Mouse (Mus musculus): ENCODE data around the gene Gm43518. TPM values are rescaled to one million over a fixed set of nuclear protein-coding genes. Genes with fewer than 3 reads are reported as not detected.
A peak's percentile ranks its signal among the peaks of the same experiment; 100 is the strongest.

Gene Gm43518
- polyA plus RNA-seq, 1 experiment from 2014 or later, result 1.7 TPM

- Histone ChIP-seq H3K36me3 (ENCODE audit: control insufficient read depth, insufficient read depth) (no peaks in the 10 kb centered on the region), H3K27me3 (ENCODE audit: control insufficient read depth, insufficient read depth, low read depth, low read length) (no peaks in the 10 kb centered on the region), H3K27ac (ENCODE audit: low read length) (no peak overlapping the region), H3K4me1 (ENCODE audit: control insufficient read depth, low read depth, low read length) (no peaks in the 10 kb centered on the region; the same call in 1 of the 2 replicates), H3K9me3 (replicated peaks; ENCODE audit: control insufficient read depth, low read length) (no peaks in the 10 kb centered on the region), H3K9ac (ENCODE audit: low read depth, low read length) (no peak overlapping the region), H3K4me2 (ENCODE audit: low read depth, low read length) (no peak overlapping the region), H3K4me3 (ENCODE audit: low read depth, low read length) (no peak overlapping the region)
- ATAC-seq (ENCODE audit: low read depth), result no peak
- 21% methylated on average over 6 of the region's 6 CpGs for WGBS (ENCODE audit: insufficient replicate concordance)
Observed at GRCm38 (mm10) chr5:123891669-123892068, 35.5 kb upstream of the Gm43518 start.

GRCm38 (mm10) chr5:123893520-123893919 lies 33.7 kb upstream of the Gm43518 start:
- H3K4me3 ChIP-seq (ENCODE audit: low read depth, low read length), result no peak overlapping the region
- no peak overlapping the region for H3K4me2 ChIP-seq (ENCODE audit: low read depth, low read length)
- no peaks in the 10 kb centered on the region for H3K36me3 ChIP-seq (ENCODE audit: control insufficient read depth, insufficient read depth)
- no peak overlapping the region for H3K9ac ChIP-seq (ENCODE audit: low read depth, low read length)
- H3K9me3 ChIP-seq (replicated peaks; ENCODE audit: control insufficient read depth, low read length), result no peaks in the 10 kb centered on the region
- 54% methylated on average over 5 of the region's 5 CpGs for WGBS (ENCODE audit: insufficient replicate concordance)
- no peak for ATAC-seq (ENCODE audit: low read depth)
- no peaks in the 10 kb centered on the region; the same call in 1 of the 2 replicates for H3K4me1 ChIP-seq (ENCODE audit: control insufficient read depth, low read depth, low read length)
- H3K27me3 ChIP-seq (ENCODE audit: control insufficient read depth, insufficient read depth, low read depth, low read length), result no peaks in the 10 kb centered on the region
- no peak overlapping the region for H3K27ac ChIP-seq (ENCODE audit: low read length)

- no peaks in the 10 kb centered on the region for H3K36me3 ChIP-seq (ENCODE audit: control insufficient read depth, insufficient read depth)
- no peaks in the 10 kb centered on the region; the same call in 1 of the 2 replicates for H3K4me1 ChIP-seq (ENCODE audit: control insufficient read depth, low read depth, low read length)
- no peaks in the 10 kb centered on the region for H3K27me3 ChIP-seq (ENCODE audit: control insufficient read depth, insufficient read depth, low read depth, low read length)
- no peak for ATAC-seq (ENCODE audit: low read depth)
- no peak overlapping the region for H3K4me3 ChIP-seq (ENCODE audit: low read depth, low read length)
- H3K27ac ChIP-seq (ENCODE audit: low read length), result no peak overlapping the region
- no peak overlapping the region for H3K4me2 ChIP-seq (ENCODE audit: low read depth, low read length)
- H3K9me3 ChIP-seq (replicated peaks; ENCODE audit: control insufficient read depth, low read length), result no peaks in the 10 kb centered on the region
- 65% methylated on average over 11 of the region's 11 CpGs for WGBS (ENCODE audit: insufficient replicate concordance)
- H3K9ac ChIP-seq (ENCODE audit: low read depth, low read length), result no peak overlapping the region
Observed at GRCm38 (mm10) chr5:123896395-123896794, 30.8 kb upstream of the Gm43518 start.

GRCm38 (mm10) chr5:123897352-123897751 lies 29.9 kb upstream of the Gm43518 start:
- H3K27me3 ChIP-seq (ENCODE audit: control insufficient read depth, insufficient read depth, low read depth, low read length), result no peaks in the 10 kb centered on the region
- H3K4me2 ChIP-seq (ENCODE audit: low read depth, low read length), result no peak overlapping the region
- no peak overlapping the region for H3K27ac ChIP-seq (ENCODE audit: low read length)
- no peak overlapping the region for H3K9ac ChIP-seq (ENCODE audit: low read depth, low read length)
- no peak for ATAC-seq (ENCODE audit: low read depth)
- H3K4me1 ChIP-seq (ENCODE audit: control insufficient read depth, low read depth, low read length), result no peaks in the 10 kb centered on the region
- no peaks in the 10 kb centered on the region for H3K36me3 ChIP-seq (ENCODE audit: control insufficient read depth, insufficient read depth)
- no peak overlapping the region for H3K4me3 ChIP-seq (ENCODE audit: low read depth, low read length)
- H3K9me3 ChIP-seq (replicated peaks; ENCODE audit: control insufficient read depth, low read length), result no peaks in the 10 kb centered on the region
- 29% methylated on average over 13 of the region's 13 CpGs for WGBS (ENCODE audit: insufficient replicate concordance)

GRCm38 (mm10) chr5:123904059-123904672 lies 23.1 kb upstream of the Gm43518 start:
- H3K4me1 ChIP-seq (ENCODE audit: control insufficient read depth, low read depth, low read length), result peaks cover 15% of the 10 kb centered on the region
- H3K36me3 ChIP-seq (ENCODE audit: control insufficient read depth, insufficient read depth), result no peaks in the 10 kb centered on the region
- no peak for ATAC-seq (ENCODE audit: low read depth)
- no peak overlapping the region for H3K4me3 ChIP-seq (ENCODE audit: low read depth, low read length)
- H3K27ac ChIP-seq (ENCODE audit: low read length), result no peak overlapping the region
- no peaks in the 10 kb centered on the region for H3K9me3 ChIP-seq (replicated peaks; ENCODE audit: control insufficient read depth, low read length)
- H3K9ac ChIP-seq (ENCODE audit: low read depth, low read length), result no peak overlapping the region
- no peak overlapping the region for H3K4me2 ChIP-seq (ENCODE audit: low read depth, low read length)
- WGBS (ENCODE audit: insufficient replicate concordance), result 60% methylated on average over 11 of the region's 11 CpGs
- no peaks in the 10 kb centered on the region for H3K27me3 ChIP-seq (ENCODE audit: control insufficient read depth, insufficient read depth, low read depth, low read length)

- Histone ChIP-seq H3K4me1 (ENCODE audit: control insufficient read depth, low read depth, low read length) (peaks cover 15% of the 10 kb centered on the region), H3K9me3 (replicated peaks; ENCODE audit: control insufficient read depth, low read length) (no peaks in the 10 kb centered on the region), H3K9ac (ENCODE audit: low read depth, low read length) (no peak overlapping the region), H3K4me3 (ENCODE audit: low read depth, low read length) (peak overlapping the region; percentile 93), H3K36me3 (ENCODE audit: control insufficient read depth, insufficient read depth) (no peaks in the 10 kb centered on the region; the same call in 1 of the 2 replicates), H3K27me3 (ENCODE audit: control insufficient read depth, insufficient read depth, low read depth, low read length) (no peaks in the 10 kb centered on the region), H3K4me2 (ENCODE audit: low read depth, low read length) (peak overlapping the region; percentile 99), H3K27ac (ENCODE audit: low read length) (no peak overlapping the region)
- WGBS (ENCODE audit: insufficient replicate concordance), result 58% methylated on average over 17 of the region's 17 CpGs
- no peak for ATAC-seq (ENCODE audit: low read depth)
Observed at GRCm38 (mm10) chr5:123906146-123906975, 20.9 kb upstream of the Gm43518 start.

GRCm38 (mm10) chr5:123906976-123907630 lies 20.1 kb upstream of the Gm43518 start, which contains the start of gene Denr:
Gene Denr, plus strand, starts transcription at chr5:123907175.
- peak; percentile 94 for ATAC-seq (ENCODE audit: low read depth)
- no peaks in the 10 kb centered on the region for H3K27me3 ChIP-seq (ENCODE audit: control insufficient read depth, insufficient read depth, low read depth, low read length)
- peak within 1 kb of the TSS; percentile 99 for H3K4me2 ChIP-seq (ENCODE audit: low read depth, low read length)
- peaks cover 15% of the 10 kb centered on the region for H3K4me1 ChIP-seq (ENCODE audit: control insufficient read depth, low read depth, low read length)
- peak within 1 kb of the TSS; percentile 93 for H3K4me3 ChIP-seq (ENCODE audit: low read depth, low read length)
- H3K9me3 ChIP-seq (replicated peaks; ENCODE audit: control insufficient read depth, low read length), result no peaks in the 10 kb centered on the region
- under 1% methylated on average over 61 of the region's 61 CpGs for WGBS (ENCODE audit: insufficient replicate concordance)
- H3K27ac ChIP-seq (ENCODE audit: low read length), result peak within 1 kb of the TSS; percentile 70
- H3K9ac ChIP-seq (ENCODE audit: low read depth, low read length), result peak within 1 kb of the TSS; percentile 96
- H3K36me3 ChIP-seq (ENCODE audit: control insufficient read depth, insufficient read depth), result no peaks in the 10 kb centered on the region; the same call in 1 of the 2 replicates

GRCm38 (mm10) chr5:123907631-123907977 lies 19.6 kb upstream of the Gm43518 start:
- peak overlapping the region; percentile 99 for H3K4me2 ChIP-seq (ENCODE audit: low read depth, low read length)
- H3K4me1 ChIP-seq (ENCODE audit: control insufficient read depth, low read depth, low read length), result peaks cover 15% of the 10 kb centered on the region
- H3K27me3 ChIP-seq (ENCODE audit: control insufficient read depth, insufficient read depth, low read depth, low read length), result no peaks in the 10 kb centered on the region
- WGBS (ENCODE audit: insufficient replicate concordance), result 1% methylated on average over 10 of the region's 10 CpGs
- peak overlapping the region; percentile 70 for H3K27ac ChIP-seq (ENCODE audit: low read length)
- no peaks in the 10 kb centered on the region for H3K9me3 ChIP-seq (replicated peaks; ENCODE audit: control insufficient read depth, low read length)
- H3K36me3 ChIP-seq (ENCODE audit: control insufficient read depth, insufficient read depth), result no peaks in the 10 kb centered on the region; the same call in 1 of the 2 replicates
- peak overlapping the region; percentile 96 for H3K9ac ChIP-seq (ENCODE audit: low read depth, low read length)
- H3K4me3 ChIP-seq (ENCODE audit: low read depth, low read length), result peak overlapping the region; percentile 93
- no peak for ATAC-seq (ENCODE audit: low read depth)

All from liver, embryonic 16.5 days (tissue).